Mouse (Mus musculus): ENCODE data around the gene Drc3.

Drc3 gene

GRCm38 (mm10) chr11:60352559-60353411, at the start of gene Drc3, which contains the start of gene Tom1l2:
Gene Drc3, plus strand, starts transcription at chr11:60353329.
Gene Tom1l2, minus strand, starts transcription at chr11:60352905.
- peak; percentile 98 for DNase-seq

GRCm38 (mm10) chr11:60303497-60303896, 49.6 kb upstream of the Drc3 start:
- no peak for DNase-seq

- peak; percentile 29 for DNase-seq
Observed at GRCm38 (mm10) chr11:60305611-60306010, 47.5 kb upstream of the Drc3 start.

- peak; percentile 83 for DNase-seq
Observed at GRCm38 (mm10) chr11:60306834-60307233, 46.3 kb upstream of the Drc3 start.

GRCm38 (mm10) chr11:60307375-60307825, 45.7 kb upstream of the Drc3 start:
- DNase-seq: peak; percentile 59

- DNase-seq: no peak
Observed at GRCm38 (mm10) chr11:60308061-60308460, 45.1 kb upstream of the Drc3 start.

- DNase-seq: no peak
Observed at GRCm38 (mm10) chr11:60308506-60309116, 44.5 kb upstream of the Drc3 start.

GRCm38 (mm10) chr11:60309875-60310274, 43.3 kb upstream of the Drc3 start:
- no peak for DNase-seq

- DNase-seq: no peak
Observed at GRCm38 (mm10) chr11:60311025-60311854, 41.9 kb upstream of the Drc3 start.

GRCm38 (mm10) chr11:60316250-60316649, 36.9 kb upstream of the Drc3 start:
- no peak for DNase-seq

GRCm38 (mm10) chr11:60316883-60317282, 36.2 kb upstream of the Drc3 start:
- no peak for DNase-seq

GRCm38 (mm10) chr11:60317376-60318102, 35.6 kb upstream of the Drc3 start:
- DNase-seq: no peak

- DNase-seq: no peak
Observed at GRCm38 (mm10) chr11:60318716-60319115, 34.4 kb upstream of the Drc3 start.

GRCm38 (mm10) chr11:60319257-60320066, 33.7 kb upstream of the Drc3 start:
- DNase-seq: no peak

GRCm38 (mm10) chr11:60320426-60321037, 32.6 kb upstream of the Drc3 start:
- no peak for DNase-seq

GRCm38 (mm10) chr11:60321438-60321837, 31.7 kb upstream of the Drc3 start:
- no peak for DNase-seq

GRCm38 (mm10) chr11:60323731-60324130, 29.4 kb upstream of the Drc3 start:
- no peak for DNase-seq

GRCm38 (mm10) chr11:60330551-60330950, 22.6 kb upstream of the Drc3 start:
- DNase-seq: no peak

GRCm38 (mm10) chr11:60333461-60333860, 19.7 kb upstream of the Drc3 start:
- DNase-seq: peak; percentile 51

- DNase-seq: peak; percentile 77
Observed at GRCm38 (mm10) chr11:60334124-60334523, 19.0 kb upstream of the Drc3 start.

GRCm38 (mm10) chr11:60335771-60336170, 17.4 kb upstream of the Drc3 start:
- DNase-seq: no peak

All from thymus, postnatal 14 days (tissue).